ENCODE assay signal across 13 mouse cellular contexts in genomic region chr13:93690821-93691220, GRCm38 (mm10). TPM values are rescaled to one million over a fixed set of nuclear protein-coding genes. Genes with fewer than 3 reads are reported as not detected.
"Had no signal": no experiment of that assay in that cellular context is flagged by ENCODE, and none has a peak within 500 bp of the region (broad histone marks: within the 10 kb centered on the region; RNA-seq: fewer than 3 reads in every experiment).

No protein-coding gene starts in this region.

- DNase-seq: retina, postnatal 1 day; right cerebral cortex, adult 18-20 months; right cerebral cortex, postnatal 14 days; right cerebral cortex, postnatal 25 days; right cerebral cortex, postnatal 4 days; spleen, adult 18-20 months; thymus, adult 18-20 months; thymus, adult 2 months; thymus, postnatal 14 days; thymus, postnatal 25 days; thymus, postnatal 36 days; thymus, postnatal 4 days had no signal

RNA-seq across cellular contexts. Expression of gene Dmgdh, which starts 16.6 kb away (rescaled TPM):
- total RNA-seq: neutrophil, adult 5-6 weeks had no signal

RNA-seq across cellular contexts. Expression of gene Bhmt2, which starts 16.7 kb away (rescaled TPM):
- total RNA-seq: neutrophil, adult 5-6 weeks had no signal

RNA-seq across cellular contexts. Expression of gene Bhmt, which starts 53.1 kb away (rescaled TPM):
- total RNA-seq: neutrophil, adult 5-6 weeks had no signal
